Mouse (Mus musculus): ENCODE measurements around the gene Kif16b. TPM values are rescaled to one million over a fixed set of nuclear protein-coding genes. Genes with fewer than 3 reads are reported as not detected.

Gene Kif16b
- total and polyA plus RNA-seq, 3 experiments: 7.8 to 9.5 (median 8.0) TPM

DNA sequence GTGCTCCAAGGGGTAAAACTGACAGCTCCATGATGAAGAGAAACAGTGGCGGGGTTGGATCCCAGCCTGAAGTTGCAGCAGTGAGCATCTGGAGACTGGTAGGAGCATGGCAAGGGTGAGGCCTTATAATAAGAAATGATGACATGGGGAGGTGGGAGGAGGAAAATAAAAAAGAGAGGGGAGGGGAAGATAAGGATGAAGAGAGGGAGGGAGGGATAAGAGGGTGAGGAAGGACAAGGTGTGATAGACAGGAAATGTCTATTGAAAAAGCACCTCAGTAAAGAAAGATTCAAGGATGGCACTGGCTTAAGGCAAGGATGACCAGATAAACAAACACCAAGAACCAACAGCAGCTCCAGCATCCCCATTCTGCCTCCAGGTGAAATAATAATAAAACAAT, 126.6 kb downstream of the Kif16b start:
- H3K27ac ChIP-seq (ENCODE audit: insufficient read depth, low read depth): no peak overlapping the region
- no peak for DNase-seq (ENCODE audit: extremely low read depth)
- no peak overlapping the region for H3K9ac ChIP-seq (ENCODE audit: insufficient read depth, low read depth)
- H3K27me3 ChIP-seq (replicated peaks): no peaks in the 10 kb centered on the region
- H3K79me2 ChIP-seq (replicated peaks; ENCODE audit: control insufficient read depth, extremely low read depth, insufficient read depth, poor library complexity, severe bottlenecking): no peaks in the 10 kb centered on the region
- 0 out of 4 replicates have a peak, but pooled peaks cover 0 to under 1% of the 10 kb centered on the region in 2 experiments for H3K4me1 ChIP-seq (ENCODE audit: control insufficient read depth in 1 of 2, insufficient read depth in 2 of 2)
- no peaks in the 10 kb centered on the region for H3K9me3 ChIP-seq (replicated peaks; ENCODE audit: low read length)
- H3K4me2 ChIP-seq (ENCODE audit: insufficient read depth, low read depth, poor library complexity, severe bottlenecking): no peak overlapping the region
- in situ Hi-C loops (cut with MboI; ENCODE audit: low pct_ligation_motif_present, low pct_unique_long_range_greater_than_20kb, low sequenced_read_pairs) (no loop called here), dilution Hi-C loops (cut with MboI; ENCODE audit: extremely low pct_ligation_motif_present, extremely low pct_unique_long_range_greater_than_20kb, low sequenced_read_pairs) (no loop called here)
- H3K36me3 ChIP-seq (replicated peaks in 1 of 2; ENCODE audit: control insufficient read depth in 1 of 2, insufficient read depth in 1 of 2, low read length in 1 of 2): no peaks in the 10 kb centered on the region
- H3K4me3 ChIP-seq (replicated peaks in 1 of 3; ENCODE audit: low read depth in 2 of 3, low read length in 2 of 3, poor library complexity in 1 of 3): no peak overlapping the region
- no peak for TF ChIP-seq ZC3H11A (IDR thresholded peaks at IDR 0.05; ENCODE audit: low read depth, low read length)
- TF ChIP-seq TBP (conservative IDR thresholded peaks at IDR 0.05; ENCODE audit: low read depth, low read length): no peak
- no peak for TF ChIP-seq ETS1 (conservative IDR thresholded peaks at IDR 0.05; ENCODE audit: low read depth, low read length)
- TF ChIP-seq POLR2A (IDR thresholded peaks at IDR 0.05; ENCODE audit: low read depth, low read length): no peak
- TF ChIP-seq TCF12 (IDR thresholded peaks at IDR 0.05; ENCODE audit: low read depth, low read length): no peak
- no peak for TF ChIP-seq SMC3 (IDR thresholded peaks at IDR 0.05; ENCODE audit: low read depth, low read length)
- TF ChIP-seq RCOR1 (conservative IDR thresholded peaks at IDR 0.05; ENCODE audit: low read depth, low read length): no peak
- no peak for TF ChIP-seq ZNF384 (IDR thresholded peaks at IDR 0.05; ENCODE audit: low read depth, low read length)
- no peak for TF ChIP-seq BHLHE40 (IDR thresholded peaks at IDR 0.05; ENCODE audit: low read depth, low read length)
- no peak for TF ChIP-seq GABPA (IDR thresholded peaks at IDR 0.05; ENCODE audit: insufficient replicate concordance, low read depth, low read length)

DNA sequence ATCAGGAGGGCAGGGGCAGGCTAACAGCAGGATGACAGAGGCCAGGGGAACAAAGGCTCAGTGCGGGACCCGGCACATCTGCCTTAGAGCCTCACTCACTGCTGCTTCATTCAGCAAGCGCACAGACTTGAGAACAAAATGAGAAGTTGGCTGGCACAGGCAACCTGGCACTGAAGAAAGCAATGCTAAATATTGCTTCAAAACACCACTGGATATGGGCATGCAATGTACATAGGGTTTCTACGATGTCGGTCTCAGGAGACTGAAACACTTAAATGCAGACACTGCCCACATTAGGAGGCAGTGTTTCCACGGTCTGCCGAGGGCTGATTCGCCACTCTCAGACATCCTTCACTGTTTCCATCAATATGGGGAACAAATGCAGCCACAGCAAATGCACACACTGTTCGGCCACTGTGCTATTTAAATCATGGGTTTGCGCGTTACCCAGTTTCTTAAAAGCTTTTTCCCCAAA, 131.6 kb downstream of the Kif16b start:
- in situ Hi-C loops (cut with MboI; ENCODE audit: low pct_ligation_motif_present, low pct_unique_long_range_greater_than_20kb, low sequenced_read_pairs): no loop called here
- H3K36me3 ChIP-seq (replicated peaks in 1 of 2; ENCODE audit: control insufficient read depth in 1 of 2, insufficient read depth in 1 of 2, low read length in 1 of 2): no peaks in the 10 kb centered on the region

More for the DNA sequence above, 131.6 kb downstream of the Kif16b start:
- TF ChIP-seq POLR2AphosphoS2 (IDR thresholded peaks at IDR 0.05; ENCODE audit: low read depth, low read length): no peak
- no peak for TF ChIP-seq POLR2A (IDR thresholded peaks at IDR 0.05; ENCODE audit: low read depth, low read length)
- no peak for TF ChIP-seq MAX (IDR thresholded peaks at IDR 0.05; ENCODE audit: low read length)
- TF ChIP-seq USF2 (conservative IDR thresholded peaks at IDR 0.05; ENCODE audit: low read depth, low read length): no peak
- TF ChIP-seq RCOR1 (conservative IDR thresholded peaks at IDR 0.05; ENCODE audit: low read depth, low read length): no peak
- no peak for TF ChIP-seq MAZ (IDR thresholded peaks at IDR 0.05; ENCODE audit: low read depth, low read length)
- TF ChIP-seq ETS1 (conservative IDR thresholded peaks at IDR 0.05; ENCODE audit: low read depth, low read length): no peak
- TF ChIP-seq EP300 (IDR thresholded peaks at IDR 0.05; ENCODE audit: low read length): no peak
- TF ChIP-seq TCF12 (IDR thresholded peaks at IDR 0.05; ENCODE audit: low read depth, low read length): no peak
- TF ChIP-seq HCFC1 (IDR thresholded peaks at IDR 0.05; ENCODE audit: low read depth, low read length): no peak
- no peak for TF ChIP-seq MXI1 (IDR thresholded peaks at IDR 0.05; ENCODE audit: low read depth, low read length)
- TF ChIP-seq NRF1 (IDR thresholded peaks at IDR 0.05; ENCODE audit: low read depth, low read length): no peak
- TF ChIP-seq JUND (conservative IDR thresholded peaks at IDR 0.05; ENCODE audit: low read depth, low read length): no peak
- no peak for TF ChIP-seq ZKSCAN1 (IDR thresholded peaks at IDR 0.05; ENCODE audit: borderline replicate concordance, low read depth, low read length)
- no peak for TF ChIP-seq ZMIZ1 (IDR thresholded peaks at IDR 0.05; ENCODE audit: low read depth, low read length)
- TF ChIP-seq UBTF (IDR thresholded peaks at IDR 0.05; ENCODE audit: low read depth, low read length): no peak
- no peak for TF ChIP-seq SMC3 (IDR thresholded peaks at IDR 0.05; ENCODE audit: low read depth, low read length)
- H3K4me3 ChIP-seq (replicated peaks in 1 of 3; ENCODE audit: low read depth in 2 of 3, low read length in 2 of 3, poor library complexity in 1 of 3): no peak overlapping the region
- no peak overlapping the region for H3K27ac ChIP-seq (ENCODE audit: insufficient read depth, low read depth)
- no peaks in the 10 kb centered on the region for H3K79me2 ChIP-seq (replicated peaks; ENCODE audit: control insufficient read depth, extremely low read depth, insufficient read depth, poor library complexity, severe bottlenecking)
- no peak overlapping the region for H3K4me2 ChIP-seq (ENCODE audit: insufficient read depth, low read depth, poor library complexity, severe bottlenecking)
- H3K27me3 ChIP-seq (replicated peaks): no peaks in the 10 kb centered on the region
- DNase-seq (ENCODE audit: extremely low read depth): no peak
- no peak overlapping the region for H3K9ac ChIP-seq (ENCODE audit: insufficient read depth, low read depth)
- dilution Hi-C loops (cut with MboI; ENCODE audit: extremely low pct_ligation_motif_present, extremely low pct_unique_long_range_greater_than_20kb, low sequenced_read_pairs): no loop called here
- no peaks in the 10 kb centered on the region for H3K9me3 ChIP-seq (replicated peaks; ENCODE audit: low read length)
- H3K4me1 ChIP-seq (ENCODE audit: control insufficient read depth in 1 of 2, insufficient read depth in 2 of 2): peaks cover 6 to 7% of the 10 kb centered on the region in 2 experiments

Measured in CH12.LX (cell line).